Mouse (Mus musculus) limb, embryonic 14.5 days (tissue): ENCODE data around the gene Nudt12. TPM values are rescaled to one million over a fixed set of nuclear protein-coding genes. Genes with fewer than 3 reads are reported as not detected.

Source experiments
- ATAC-seq: fragments of 200-750 bp; cut with Nextera tagmentation; 2 replicates; pipeline ENCODE4 v1.8.0; 2017; ENCODE audit warnings: low read depth, moderate number of reproducible peaks, moderate TSS enrichment; ENCODE audit not compliant: low FRiP score
- DNase-seq: peaks from one replicate; pipeline ENCODE4 v3.0.0-alpha.2; 2015; ENCODE audit warnings: low spot score
- H3K27ac ChIP-seq: fragments of 300-500 bp; sonication (generic); replicated peaks from 2 replicates; pipeline ENCODE4 v1.5.1; 2014; ENCODE audit warnings: low read depth, mild to moderate bottlenecking, low read length, moderate library complexity, mixed read lengths
- H3K27me3 ChIP-seq: fragments of 300-500 bp; sonication (generic); 2 replicates; pipeline ENCODE4 v1.6.1; 2014; ENCODE audit warnings: low read length, mixed read lengths; ENCODE audit not compliant: control insufficient read depth, insufficient read depth
- H3K36me3 ChIP-seq: fragments of 300-500 bp; sonication (generic); 2 replicates; pipeline ENCODE4 v1.6.1; 2014; ENCODE audit warnings: mild to moderate bottlenecking, low read length, moderate library complexity, mixed read lengths; ENCODE audit not compliant: control insufficient read depth, insufficient read depth
- H3K4me1 ChIP-seq: fragments of 300-500 bp; sonication (generic); 2 replicates; pipeline ENCODE4 v1.6.1; 2014; ENCODE audit warnings: antibody characterized with exemption, low read length, mixed read lengths; ENCODE audit not compliant: control insufficient read depth, insufficient read depth
- H3K4me2 ChIP-seq: fragments of 300-500 bp; sonication (generic); replicated peaks from 2 replicates; pipeline ENCODE4 v1.6.1; 2014; ENCODE audit warnings: low read depth, mild to moderate bottlenecking, low read length, moderate library complexity; ENCODE audit not compliant: severe bottlenecking
- H3K4me3 ChIP-seq: fragments of 300-500 bp; sonication (generic); replicated peaks from 2 replicates; pipeline ENCODE4 v1.5.1; 2014; ENCODE audit warnings: low read length
- H3K9ac ChIP-seq: fragments of 300-500 bp; sonication (generic); 2 replicates; pipeline ENCODE4 v1.6.1; 2014; ENCODE audit warnings: mild to moderate bottlenecking, low read depth, low read length, moderate library complexity; ENCODE audit not compliant: severe bottlenecking
- H3K9me3 ChIP-seq: fragments of 300-500 bp; sonication (generic); 2 replicates; pipeline ENCODE4 v1.6.1; 2016; ENCODE audit warnings: low read length; ENCODE audit not compliant: control insufficient read depth
- POLR2A ChIP-seq: fragments of 200-500 bp; IDR thresholded peaks from 2 replicates; pipeline ENCODE4 v1.8.0; 2012; ENCODE audit warnings: inconsistent platforms, mild to moderate bottlenecking, moderate library complexity, borderline replicate concordance; ENCODE audit not compliant: insufficient read depth, insufficient read length; ENCODE audit errors: extremely low read depth
- WGBS: fragments of 180-500 bp; shearing (Covaris S2); extraction: QIAGEN DNeasy Blood & Tissue Kit; methylation state at CpG from one replicate; pipeline ENCODE4 v1.1.7; 2014; 5-methylcytosine and 5-hydroxymethylcytosine counted together
- polyA plus RNA-seq, 2 experiments: library from polyadenylated mRNA; depleted of rRNA in 1 of 2; stranded (reverse) in 1 of 2; unstranded in 1 of 2; fragments of >200 nt; fragmentation: Nextera tagmentation in 1 of 2; extraction: Ambion mirVana in 1 of 2; gene quantifications; 2 replicates each; pipeline versions ENCODE4 v1.2.1 to v1.2.3; 2012 to 2014

Nudt12 gene
- polyA plus RNA-seq, 2 experiments, result 4.9 TPM

GRCm38 (mm10) chr17:58973237-58973636 is 39.9 kb downstream of the Nudt12 start:
- Histone ChIP-seq H3K27me3 (no peaks in the 10 kb centered on the region), H3K4me2 (no peak overlapping the region), H3K9ac (no peak overlapping the region), H3K9me3 (no peaks in the 10 kb centered on the region), H3K27ac (no peak overlapping the region), H3K36me3 (no peaks in the 10 kb centered on the region), H3K4me3 (no peak overlapping the region), H3K4me1 (no peaks in the 10 kb centered on the region)
- no peak for DNase-seq
- no peak for ATAC-seq
- WGBS, result 68% methylated on average over 5 of the region's 5 CpGs
- TF ChIP-seq POLR2A, result no peak

GRCm38 (mm10) chr17:58959905-58960304 is 53.3 kb downstream of the Nudt12 start:
- H3K9ac ChIP-seq, result no peak overlapping the region
- no peak overlapping the region for H3K4me2 ChIP-seq
- WGBS, result 28% methylated on average over 3 of the region's 3 CpGs
- no peaks in the 10 kb centered on the region for H3K4me1 ChIP-seq
- H3K4me3 ChIP-seq, result no peak overlapping the region
- no peak overlapping the region for H3K27ac ChIP-seq
- TF ChIP-seq POLR2A, result no peak
- H3K27me3 ChIP-seq, result no peaks in the 10 kb centered on the region
- ATAC-seq (no peak), DNase-seq (no peak)
- H3K9me3 ChIP-seq, result no peaks in the 10 kb centered on the region
- no peaks in the 10 kb centered on the region for H3K36me3 ChIP-seq

GRCm38 (mm10) chr17:58957055-58957454 is 56.1 kb downstream of the Nudt12 start:
- TF ChIP-seq POLR2A, result no peak
- 49% methylated on average over 1 of the region's 1 CpGs for WGBS
- Histone ChIP-seq H3K36me3 (no peaks in the 10 kb centered on the region), H3K27ac (no peak overlapping the region), H3K4me2 (no peak overlapping the region), H3K9ac (no peak overlapping the region), H3K4me3 (no peak overlapping the region), H3K9me3 (no peaks in the 10 kb centered on the region), H3K4me1 (no peaks in the 10 kb centered on the region), H3K27me3 (no peaks in the 10 kb centered on the region)
- no peak for DNase-seq
- no peak for ATAC-seq

Other genes with a start within 250 kb of the Nudt12 start
- 0.17 and 0.29 TPM in 2 replicates for gene Pdzph1, start 22.0 kb downstream of the Nudt12 start, polyA plus RNA-seq (2012; rRNA removed)
- gene Pdzph1, start 22.0 kb downstream of the Nudt12 start, polyA plus RNA-seq (2014; fragmentation: Nextera tagmentation; extraction: Ambion mirVana), result not detected in 2 replicates